Mouse (Mus musculus): ENCODE results near the gene Rhot2.

Gene Rhot2

DNA sequence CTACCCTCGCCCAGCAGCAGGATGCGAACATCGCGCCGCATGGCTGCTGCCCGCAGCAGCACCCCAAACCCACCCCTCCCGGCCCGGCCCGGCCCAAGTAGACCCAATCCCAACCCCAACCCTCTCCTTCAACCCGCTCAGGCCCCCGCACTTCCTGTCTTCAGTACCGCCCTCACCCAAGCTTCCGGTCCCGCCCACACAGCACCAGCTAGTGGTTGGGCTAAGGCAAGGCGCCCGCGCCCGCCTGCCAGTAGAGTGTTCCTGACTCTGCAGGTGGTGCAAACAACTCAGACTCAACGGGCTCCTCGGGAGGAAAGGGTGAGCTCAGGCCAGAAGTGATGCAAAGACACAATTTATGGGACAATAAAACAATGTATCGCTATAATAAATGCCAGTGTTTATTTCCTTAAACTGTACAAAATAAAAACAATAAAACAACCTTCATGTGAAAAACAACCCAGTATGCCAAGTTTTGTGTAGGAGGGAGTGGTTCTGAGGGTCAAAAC is at the start of gene Rhot2:
Gene Rhot2, minus strand, starts transcription at position 456 of the 506 bp plus-strand sequence.
- no peak for DNase-seq (ENCODE audit: extremely low read depth, low read depth, low spot score)

GRCm38 (mm10) chr17:25893975-25894617 is 49.4 kb upstream of the Rhot2 start:
- no peak for DNase-seq (ENCODE audit: extremely low read depth, low read depth, low spot score)

DNA sequence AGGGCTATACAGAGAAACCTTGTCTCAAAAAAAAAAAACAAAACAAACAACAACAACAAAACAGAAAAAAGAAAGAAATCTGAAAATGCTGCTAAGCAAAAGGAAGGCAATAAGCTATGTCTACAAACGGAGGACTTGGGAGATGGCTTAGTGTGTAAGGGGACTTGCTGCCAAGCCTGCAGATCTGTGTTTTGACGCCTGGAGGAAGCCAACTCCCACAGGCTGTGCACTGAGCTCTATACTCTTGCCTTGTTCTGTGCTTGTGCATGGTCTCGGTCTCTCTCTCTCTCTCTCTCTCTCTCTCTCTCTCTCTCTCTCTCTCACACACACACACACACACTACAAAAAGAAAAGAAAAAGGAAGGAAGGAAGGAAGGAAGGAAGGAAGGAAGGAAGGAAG is 44.2 kb upstream of the Rhot2 start:
- DNase-seq (ENCODE audit: extremely low read depth, low read depth, low spot score) = no peak

DNA sequence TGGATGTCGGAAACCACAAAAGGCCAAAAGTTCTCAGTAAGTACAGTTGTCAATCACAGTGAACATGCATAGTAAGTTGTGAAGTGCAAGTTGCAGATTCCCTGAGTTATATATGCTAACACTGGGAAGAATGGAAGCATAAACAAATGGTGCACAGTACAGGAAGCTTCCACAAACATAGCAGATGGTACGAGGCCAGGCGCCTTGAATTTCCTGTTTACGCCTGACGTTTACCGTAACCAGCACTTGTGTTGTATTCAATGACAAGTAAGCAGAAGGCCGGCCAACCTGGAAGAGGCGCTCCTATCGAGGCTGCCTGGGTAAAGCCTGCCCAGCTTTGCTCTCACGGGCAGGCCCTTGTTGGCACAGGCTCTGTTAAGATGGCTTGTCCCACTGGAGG is 42.8 kb upstream of the Rhot2 start:
- no peak for DNase-seq (ENCODE audit: extremely low read depth, low read depth, low spot score)

DNA sequence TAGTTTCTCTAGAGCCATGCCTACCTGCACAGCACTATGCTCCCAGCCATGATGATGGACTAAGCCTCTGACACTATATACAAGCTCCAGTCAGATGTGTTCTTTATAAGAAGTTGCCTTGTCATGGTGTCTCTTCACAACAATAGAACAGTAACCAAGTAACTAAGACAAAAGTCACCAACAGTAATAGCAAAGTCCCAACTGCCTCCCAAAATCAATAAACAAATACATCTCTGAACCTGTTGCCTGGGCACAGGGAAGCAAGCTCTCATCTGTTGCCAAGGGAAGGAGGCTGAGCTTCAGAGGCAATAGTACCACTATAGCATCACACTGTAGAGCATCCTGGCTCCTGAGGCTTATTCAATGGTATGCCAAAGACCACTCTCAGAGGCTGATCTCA is 42.2 kb upstream of the Rhot2 start:
- no peak for DNase-seq (ENCODE audit: extremely low read depth, low read depth, low spot score)

DNA sequence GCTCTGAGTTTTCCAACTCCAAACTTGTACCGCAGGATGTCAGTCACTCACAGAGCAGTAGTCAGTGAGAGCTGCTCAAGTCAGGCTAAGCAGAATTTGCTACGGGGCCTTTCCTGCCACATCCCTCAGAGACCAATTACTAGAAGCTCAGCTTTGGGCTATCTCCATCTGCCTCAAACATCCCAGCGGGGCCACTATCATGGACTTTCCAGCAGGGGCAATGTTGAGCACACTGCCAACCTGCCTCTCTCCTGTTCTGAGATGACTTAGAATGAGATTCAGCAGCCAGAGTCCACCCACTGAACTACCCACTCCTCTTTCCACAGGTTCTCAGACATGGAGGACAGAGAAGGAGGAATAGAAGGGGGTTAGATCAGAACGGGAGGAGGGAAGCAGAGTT is 41.0 kb upstream of the Rhot2 start:
- DNase-seq (ENCODE audit: extremely low read depth, low read depth, low spot score) = no peak

DNA sequence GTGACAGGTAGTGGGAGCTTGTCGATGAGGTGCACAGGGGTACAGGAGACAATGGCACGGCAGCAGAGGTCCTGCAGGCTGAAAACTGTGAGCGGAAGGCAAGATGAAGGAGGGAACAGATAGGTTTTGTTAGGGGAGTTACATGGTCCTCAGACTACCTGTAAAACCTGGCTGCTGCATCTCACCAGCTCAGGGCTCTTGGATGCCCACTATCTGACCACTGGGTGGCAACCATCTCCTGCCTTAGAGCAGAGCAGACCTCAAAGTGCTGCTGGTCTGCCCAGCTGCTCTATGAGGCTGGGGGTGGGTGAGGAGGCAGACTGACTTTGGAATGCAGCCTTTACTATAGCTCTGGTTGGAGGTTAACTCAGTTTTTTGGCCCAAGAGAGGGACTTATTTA is 39.2 kb upstream of the Rhot2 start:
- DNase-seq (ENCODE audit: extremely low read depth, low read depth, low spot score) = no peak

GRCm38 (mm10) chr17:25883268-25883667 is 38.6 kb upstream of the Rhot2 start:
- no peak for DNase-seq (ENCODE audit: extremely low read depth, low read depth, low spot score)

GRCm38 (mm10) chr17:25882306-25882705 is 37.7 kb upstream of the Rhot2 start:
- no peak for DNase-seq (ENCODE audit: extremely low read depth, low read depth, low spot score)

DNA sequence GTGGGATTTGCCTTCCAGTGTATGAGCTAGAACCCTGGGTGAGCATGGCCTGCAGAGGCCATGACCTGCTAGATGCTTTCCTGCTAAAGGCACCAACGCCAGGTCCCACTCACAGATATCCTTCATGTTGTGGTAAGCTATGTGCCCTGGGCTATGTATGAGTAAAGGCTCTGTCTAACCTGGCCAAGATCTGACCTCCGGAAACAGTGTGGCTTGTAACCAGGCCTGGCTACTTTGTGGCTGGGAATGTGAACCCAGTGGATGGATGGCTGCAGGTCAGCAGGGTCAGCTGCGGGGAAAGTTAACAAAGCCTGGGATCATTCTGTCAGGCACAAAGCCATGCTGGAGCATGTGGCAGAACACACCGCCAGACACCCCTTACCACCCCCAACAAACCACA is 37.0 kb upstream of the Rhot2 start:
- DNase-seq (ENCODE audit: extremely low read depth, low read depth, low spot score) = no peak

DNA sequence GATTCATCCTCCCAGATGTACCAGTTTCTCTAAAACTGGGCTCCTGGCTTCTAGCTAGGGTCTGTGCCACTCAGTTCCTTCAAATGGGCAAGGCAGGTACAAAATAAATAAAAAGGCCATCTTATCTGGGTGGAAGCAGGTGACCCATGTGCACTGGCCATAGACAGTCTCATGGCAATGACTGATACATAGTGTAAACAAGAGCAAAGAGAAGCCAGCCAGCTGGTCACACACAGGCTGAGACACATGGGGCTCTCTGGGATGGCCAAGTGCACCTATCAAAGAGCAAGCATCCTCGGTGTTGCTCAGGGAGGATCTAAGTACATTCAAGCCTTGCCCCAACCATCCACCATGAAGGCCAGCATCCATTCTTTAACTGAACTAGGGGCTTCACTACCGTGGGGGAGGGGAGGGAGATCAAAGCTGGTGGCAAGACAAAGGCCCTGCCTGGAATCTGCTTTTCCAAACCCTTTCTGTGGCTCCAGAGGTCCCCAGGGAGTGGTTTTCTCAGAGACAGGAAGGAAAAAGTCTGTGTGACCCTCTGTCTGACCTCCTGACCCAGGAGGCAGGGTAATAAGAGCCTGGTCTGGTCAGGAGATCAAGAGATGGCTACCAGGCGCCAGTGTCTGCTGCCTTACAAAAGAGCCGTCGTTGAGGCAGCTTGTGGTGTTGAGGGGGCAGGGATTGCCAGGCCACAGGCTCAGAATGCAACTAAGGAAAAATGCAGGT is 36.4 kb upstream of the Rhot2 start:
- DNase-seq (ENCODE audit: extremely low read depth, low read depth, low spot score) = no peak

DNA sequence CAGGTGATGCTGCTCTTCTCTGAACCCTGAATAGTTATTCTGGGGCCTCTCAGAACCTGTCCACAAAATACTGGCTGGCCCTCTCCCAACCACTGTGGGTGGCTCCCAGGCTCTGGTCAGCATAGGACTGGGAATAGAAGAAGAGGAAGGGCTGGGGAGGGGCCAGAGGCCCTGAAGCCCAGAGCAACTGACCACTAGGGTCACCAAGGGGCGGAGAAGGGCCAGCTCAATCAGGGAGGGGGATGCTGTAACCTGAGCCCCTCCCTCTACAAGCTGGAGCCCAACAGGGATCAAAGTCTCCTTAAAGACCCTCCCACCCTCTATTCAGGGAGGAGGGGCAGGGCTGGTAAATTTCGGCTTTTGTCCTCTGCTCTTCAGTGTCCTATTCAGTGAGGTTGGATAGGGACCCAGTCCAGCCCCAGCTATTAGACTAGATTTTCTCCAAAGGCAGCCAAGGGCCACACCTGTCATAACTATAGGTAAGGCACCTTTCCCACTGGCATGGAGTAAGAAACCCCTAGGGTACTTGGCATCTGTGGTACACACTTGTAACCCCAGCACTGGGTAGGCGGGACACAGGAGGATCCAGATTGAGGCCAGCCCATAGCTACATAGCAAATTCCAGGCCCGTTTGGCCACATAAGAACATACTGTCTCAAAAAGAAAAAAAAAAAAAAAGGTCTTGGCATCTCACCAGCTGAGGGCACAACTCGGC is 35.7 kb upstream of the Rhot2 start, which contains the start of gene Wfikkn1:
Gene Wfikkn1, minus strand, starts transcription at position 663 of the 715 bp plus-strand sequence.
- DNase-seq (ENCODE audit: extremely low read depth, low read depth, low spot score) = peak; percentile 97

GRCm38 (mm10) chr17:25879750-25880149 is 35.1 kb upstream of the Rhot2 start:
- no peak for DNase-seq (ENCODE audit: extremely low read depth, low read depth, low spot score)

DNA sequence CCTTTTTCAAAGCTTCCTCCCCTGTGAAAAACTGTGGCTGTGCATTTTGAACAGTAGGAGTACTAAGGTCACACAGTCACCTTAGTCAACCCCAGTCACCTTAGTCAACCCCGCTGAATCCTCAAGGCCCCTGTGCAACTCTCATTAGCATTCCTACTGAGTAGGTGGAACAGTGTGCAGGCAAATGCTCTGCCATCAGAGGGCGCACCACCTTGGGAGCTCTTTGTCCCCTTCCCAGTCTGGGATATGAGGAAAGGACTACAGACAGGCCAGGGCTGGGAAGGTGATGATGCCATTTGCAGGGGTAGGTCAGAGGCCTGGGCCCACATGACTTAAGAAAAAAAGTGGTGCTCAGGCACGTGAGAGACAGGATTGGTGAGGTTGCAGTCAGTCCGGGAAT is 34.6 kb upstream of the Rhot2 start:
- DNase-seq (ENCODE audit: extremely low read depth, low read depth, low spot score) = no peak

- no peak for DNase-seq (ENCODE audit: extremely low read depth, low read depth, low spot score)
Measured at GRCm38 (mm10) chr17:25878611-25879180, 34.0 kb upstream of the Rhot2 start.

GRCm38 (mm10) chr17:25877741-25878610 is 33.3 kb upstream of the Rhot2 start:
- DNase-seq (ENCODE audit: extremely low read depth, low read depth, low spot score) = no peak

- DNase-seq (ENCODE audit: extremely low read depth, low read depth, low spot score) = no peak
Measured at GRCm38 (mm10) chr17:25877025-25877424, 32.4 kb upstream of the Rhot2 start.

- no peak for DNase-seq (ENCODE audit: extremely low read depth, low read depth, low spot score)
Measured at GRCm38 (mm10) chr17:25876347-25876915, 31.8 kb upstream of the Rhot2 start.

GRCm38 (mm10) chr17:25875171-25876136 is 30.8 kb upstream of the Rhot2 start:
- no peak for DNase-seq (ENCODE audit: extremely low read depth, low read depth, low spot score)

Measured in fat pad, adult 2 months (tissue).